In the genomic region with DNA sequence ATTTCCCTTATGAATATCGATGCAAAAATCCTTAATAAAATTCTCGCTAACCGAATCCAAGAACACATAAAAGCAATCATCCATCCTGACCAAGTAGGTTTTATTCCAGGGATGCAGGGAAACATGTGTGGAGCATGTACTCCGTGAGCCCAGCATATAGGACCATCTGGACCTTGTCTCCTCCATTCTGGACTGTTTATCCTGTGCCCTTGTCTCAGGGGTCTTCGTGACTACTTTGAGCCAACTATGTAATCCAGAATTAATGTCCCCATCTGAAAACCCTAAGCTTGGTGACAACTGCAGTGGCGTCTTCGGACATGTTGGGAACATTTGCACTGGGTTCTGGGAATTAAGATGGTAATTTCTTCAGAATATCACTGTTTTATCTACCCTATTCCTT, we compare ENCODE assay signal across 31 mouse cellular contexts.
"Had no signal": no experiment of that assay in that cellular context is flagged by ENCODE, and none has a peak within 500 bp of the region (broad histone marks: within the 10 kb centered on the region; RNA-seq: fewer than 3 reads in every experiment).

No protein-coding gene starts in this region.

- H3K4me1 ChIP-seq: liver, embryonic 12.5 days had no signal

- H3K36me3 ChIP-seq: liver, embryonic 12.5 days; liver, embryonic 13.5 days; liver, embryonic 15.5 days; lung, embryonic 15.5 days; midbrain, embryonic 10.5 days; midbrain, embryonic 12.5 days; midbrain, embryonic 13.5 days; midbrain, embryonic 15.5 days; neural tube, embryonic 12.5 days had no signal

- H3K27me3 ChIP-seq: limb, embryonic 12.5 days; limb, embryonic 13.5 days; limb, embryonic 15.5 days; liver, embryonic 12.5 days; liver, embryonic 13.5 days; liver, embryonic 15.5 days; lung, embryonic 15.5 days; midbrain, embryonic 13.5 days; midbrain, embryonic 15.5 days; neural tube, embryonic 12.5 days had no signal

- H3K4me2 ChIP-seq: limb, embryonic 12.5 days; limb, embryonic 13.5 days; limb, embryonic 15.5 days; liver, embryonic 11.5 days; liver, embryonic 12.5 days; liver, embryonic 13.5 days; liver, embryonic 15.5 days; lung, embryonic 14.5 days; lung, embryonic 15.5 days; midbrain, embryonic 12.5 days; midbrain, embryonic 13.5 days; midbrain, embryonic 15.5 days; neural tube, embryonic 12.5 days had no signal

- H3K27ac ChIP-seq: left cerebral cortex, adult 2 months; limb, embryonic 10.5 days; limb, embryonic 12.5 days; limb, embryonic 13.5 days; limb, embryonic 15.5 days; liver, embryonic 12.5 days; liver, embryonic 13.5 days; liver, embryonic 14.5 days; liver, embryonic 15.5 days; lung, embryonic 15.5 days; macrophage; midbrain, embryonic 10.5 days; midbrain, embryonic 12.5 days; midbrain, embryonic 13.5 days; midbrain, embryonic 15.5 days; neural tube, embryonic 12.5 days had no signal

- ATAC-seq: liver, embryonic 12.5 days; liver, postnatal 0 days; lung, postnatal 0 days; midbrain, embryonic 13.5 days; midbrain, embryonic 15.5 days had no signal

- DNase-seq: left cerebral cortex, postnatal 4 days; liver; liver, embryonic 13.5 days; liver, postnatal 0 days; lung, adult 18-20 months; lung, adult 2 months; lung, embryonic 14.5 days; lung, postnatal 10 days; lung, postnatal 14 days; lung, postnatal 36 days; lung, postnatal 4 days; midbrain, embryonic 14.5 days had no signal

- H3K9ac ChIP-seq: limb, embryonic 12.5 days; limb, embryonic 13.5 days; limb, embryonic 15.5 days; liver, embryonic 12.5 days; liver, embryonic 13.5 days; liver, embryonic 14.5 days; liver, embryonic 15.5 days; liver, postnatal 0 days; lung, embryonic 14.5 days; lung, embryonic 15.5 days; midbrain, embryonic 12.5 days; midbrain, embryonic 13.5 days; midbrain, embryonic 15.5 days; neural tube, embryonic 12.5 days had no signal

- H3K4me3 ChIP-seq: left cerebral cortex, adult 2 months; limb, embryonic 10.5 days; limb, embryonic 12.5 days; limb, embryonic 13.5 days; limb, embryonic 15.5 days; liver, embryonic 12.5 days; liver, embryonic 13.5 days; liver, embryonic 15.5 days; lung, embryonic 15.5 days; megakaryocyte, embryonic 14.5 days; midbrain, embryonic 10.5 days; midbrain, embryonic 12.5 days; midbrain, embryonic 13.5 days; midbrain, embryonic 15.5 days; myocyte; neural tube, embryonic 12.5 days had no signal

- H3K9me3 ChIP-seq: limb, embryonic 10.5 days; limb, embryonic 12.5 days; limb, embryonic 13.5 days; limb, embryonic 15.5 days; liver, embryonic 12.5 days; liver, embryonic 13.5 days; liver, embryonic 15.5 days; lung, embryonic 15.5 days; megakaryocyte, embryonic 14.5 days; midbrain, embryonic 10.5 days; midbrain, embryonic 12.5 days; midbrain, embryonic 13.5 days; midbrain, embryonic 15.5 days; neural tube, embryonic 12.5 days had no signal
